Mouse (Mus musculus): ENCODE results near the gene Ucn.

The Ucn gene

DNA sequence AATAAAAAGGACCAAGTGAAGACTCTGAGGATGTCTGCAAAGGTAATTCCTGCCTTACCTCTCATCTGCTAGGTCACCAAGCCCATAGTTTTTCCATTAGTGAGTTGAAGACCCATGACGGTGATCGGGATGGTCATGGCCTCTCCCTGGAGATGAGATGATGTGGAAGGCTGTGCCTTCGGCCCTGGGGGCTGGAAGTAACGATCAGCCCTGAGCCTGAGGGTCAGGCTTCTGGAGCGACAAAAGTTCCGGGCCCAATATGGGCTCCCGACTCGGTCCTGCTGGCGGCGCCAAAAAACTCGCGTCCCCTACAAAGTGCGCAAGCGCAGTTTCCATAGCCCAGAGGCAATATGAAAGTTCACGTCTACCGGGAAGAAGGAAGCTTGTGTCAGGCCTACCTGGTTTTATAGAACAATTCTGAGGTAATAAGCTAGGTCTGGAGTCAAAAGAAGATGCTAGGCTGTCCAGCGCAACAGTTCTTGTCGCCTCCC is 30.6 kb downstream of the Ucn start, which contains the start of gene Slc30a3:
Slc30a3 (minus strand) TSS at position 238 of the 491 bp plus-strand sequence.
- no peak for DNase-seq (ENCODE audit: low spot score)

GRCm38 (mm10) chr5:31105814-31106335 is 32.8 kb downstream of the Ucn start, which contains the start of gene Dnajc5g:
Gene Dnajc5g, plus strand, starts transcription at chr5:31106285.
- no peak for DNase-seq (ENCODE audit: low spot score)

- peak; percentile 13 for DNase-seq (ENCODE audit: low spot score)
These were observed 42.7 kb downstream of the Ucn start for GRCm38 (mm10) chr5:31095711-31096480.

GRCm38 (mm10) chr5:31094799-31095691 is 43.6 kb downstream of the Ucn start:
- peak; percentile 61 for DNase-seq (ENCODE audit: low spot score)

- peak; percentile 31 for DNase-seq (ENCODE audit: low spot score)
These were observed 44.4 kb downstream of the Ucn start for GRCm38 (mm10) chr5:31094100-31094798.

GRCm38 (mm10) chr5:31093151-31094041 is 45.2 kb downstream of the Ucn start:
- peak; percentile 58 for DNase-seq (ENCODE audit: low spot score)

DNA sequence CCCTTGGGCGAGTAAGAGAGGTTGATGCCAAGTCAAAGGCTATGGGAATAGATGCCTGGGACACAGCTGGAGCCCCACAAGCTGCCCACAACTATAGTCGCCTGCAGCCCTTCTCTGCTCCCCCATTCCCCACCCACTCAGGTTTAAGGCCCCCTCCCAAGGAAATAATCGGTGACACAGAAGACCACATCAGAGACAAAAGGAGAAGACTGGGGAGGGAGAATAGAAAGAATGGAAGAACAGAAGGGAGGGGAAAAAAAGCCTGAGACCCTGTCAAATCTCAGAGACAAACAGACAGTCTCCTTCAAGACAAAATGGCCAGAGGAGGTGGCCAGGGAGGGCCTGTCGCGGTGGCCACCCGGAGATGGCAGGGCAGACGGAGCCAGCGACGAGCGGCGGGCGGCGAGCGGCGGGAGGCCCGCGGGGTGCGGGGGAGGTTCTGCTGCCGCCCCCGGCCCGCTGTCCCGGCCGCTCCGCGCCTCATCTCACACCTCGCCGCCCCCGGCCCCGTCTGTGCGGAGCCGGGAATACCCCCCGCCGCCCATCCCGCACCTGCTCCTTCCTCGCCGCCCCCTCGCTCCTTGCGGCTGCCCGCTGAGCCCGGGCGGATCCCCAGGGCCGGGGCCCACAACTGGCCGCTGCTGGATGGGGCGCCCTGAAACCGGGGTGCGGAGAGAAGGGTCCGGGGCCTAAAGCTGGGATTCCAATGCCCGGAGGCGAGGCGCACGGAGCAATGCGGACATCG is 46.2 kb downstream of the Ucn start:
- DNase-seq (ENCODE audit: low spot score), result peak; percentile 18

Data from retina, embryonic 14.5 days (tissue).